Mouse (Mus musculus) forebrain, embryonic 14.5 days (tissue): ENCODE data around the gene Negr1. TPM values are rescaled to one million over a fixed set of nuclear protein-coding genes. Genes with fewer than 3 reads are reported as not detected.

Source experiments
- ATAC-seq: fragments of 200-750 bp; cut with Nextera tagmentation; 2 replicates; pipeline ENCODE4 v1.8.0; 2017; ENCODE audit warnings: mild to moderate bottlenecking, moderate library complexity
- DNase-seq: peaks from one replicate; pipeline ENCODE4 v3.0.0-alpha.2; 2015; ENCODE audit warnings: low spot score
- H3K27ac ChIP-seq: fragments of 300-500 bp; sonication (generic); 2 replicates; pipeline ENCODE4 v1.5.1; 2014; ENCODE audit warnings: low read depth, mild to moderate bottlenecking, control low read depth, low read length, moderate library complexity
- H3K27me3 ChIP-seq: fragments of 300-500 bp; sonication (generic); replicated peaks from 2 replicates; pipeline ENCODE4 v1.6.1; 2014; ENCODE audit warnings: low read length, control low read depth, mixed read lengths; ENCODE audit not compliant: control insufficient read depth, insufficient read depth
- H3K36me3 ChIP-seq: fragments of 300-500 bp; sonication (generic); 2 replicates; pipeline ENCODE4 v1.6.1; 2014; ENCODE audit warnings: low read length, control low read depth; ENCODE audit not compliant: control insufficient read depth, insufficient read depth
- H3K4me1 ChIP-seq: fragments of 300-500 bp; sonication (generic); 2 replicates; pipeline ENCODE4 v1.6.1; 2014; ENCODE audit warnings: antibody characterized with exemption, low read length, control low read depth; ENCODE audit not compliant: control insufficient read depth, insufficient read depth
- H3K4me2 ChIP-seq: fragments of 300-500 bp; sonication (generic); 2 replicates; pipeline ENCODE4 v1.6.1; 2014; ENCODE audit warnings: mild to moderate bottlenecking, control low read depth, low read length
- H3K4me3 ChIP-seq: fragments of 300-500 bp; sonication (generic); 2 replicates; pipeline ENCODE4 v1.5.1; 2014; ENCODE audit warnings: low read depth, low read length, control low read depth
- H3K9ac ChIP-seq: fragments of 300-500 bp; sonication (generic); 2 replicates; pipeline ENCODE4 v1.6.1; 2014; ENCODE audit warnings: mild to moderate bottlenecking, low read length, control low read depth, moderate library complexity
- H3K9me3 ChIP-seq: fragments of 300-500 bp; sonication (generic); replicated peaks from 2 replicates; pipeline ENCODE4 v1.6.1; 2016; ENCODE audit warnings: low read length, control low read depth, mixed read lengths; ENCODE audit not compliant: control insufficient read depth
- WGBS: fragments of 180-500 bp; shearing (Covaris S2); extraction: QIAGEN DNeasy Blood & Tissue Kit; methylation state at CpG from one replicate; pipeline ENCODE4 v1.1.7; 2014; 5-methylcytosine and 5-hydroxymethylcytosine counted together
- polyA plus RNA-seq: library from polyadenylated mRNA; unstranded; fragments of >200 nt; fragmentation: Nextera tagmentation; extraction: Ambion mirVana; gene quantifications from 2 replicates; pipeline ENCODE4 v1.2.1, GENCODE M21; 2014

Gene Negr1
- polyA plus RNA-seq, 1 experiment from 2014 or later: 28.3 TPM

DNA sequence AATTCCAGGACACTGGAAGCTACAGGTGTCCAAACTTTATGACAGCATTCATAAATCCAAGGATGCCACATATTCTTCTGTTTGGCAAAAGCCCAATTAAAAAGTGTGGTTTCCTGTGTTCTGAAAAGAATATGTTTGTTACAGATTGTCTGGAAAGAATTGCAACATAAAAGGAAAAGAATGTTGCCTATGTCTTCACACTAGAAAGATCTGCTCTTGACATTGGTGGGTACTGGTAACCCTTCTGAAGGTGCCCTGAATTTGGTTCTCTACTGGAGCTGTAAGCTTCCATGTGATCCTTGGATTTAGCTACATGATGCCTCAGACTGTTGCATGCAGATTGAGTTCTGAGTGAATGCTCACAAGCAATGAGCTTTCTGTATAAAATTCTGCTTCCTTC lies 718.1 kb downstream of the Negr1 start:
- DNase-seq: no peak
- Histone ChIP-seq H3K27ac (no peak overlapping the region), H3K27me3 (no peaks in the 10 kb centered on the region), H3K9ac (no peak overlapping the region), H3K4me3 (no peak overlapping the region), H3K36me3 (no peaks in the 10 kb centered on the region), H3K4me2 (no peak overlapping the region), H3K9me3 (no peaks in the 10 kb centered on the region), H3K4me1 (no peaks in the 10 kb centered on the region)
- ATAC-seq: no peak

GRCm38 (mm10) chr3:157281259-157281658 lies 719.7 kb downstream of the Negr1 start:
- Histone ChIP-seq H3K4me1 (no peaks in the 10 kb centered on the region), H3K27me3 (no peaks in the 10 kb centered on the region), H3K9me3 (no peaks in the 10 kb centered on the region), H3K4me3 (no peak overlapping the region), H3K4me2 (no peak overlapping the region), H3K27ac (no peak overlapping the region), H3K9ac (no peak overlapping the region), H3K36me3 (no peaks in the 10 kb centered on the region)
- DNase-seq (no peak), ATAC-seq (no peak)

DNA sequence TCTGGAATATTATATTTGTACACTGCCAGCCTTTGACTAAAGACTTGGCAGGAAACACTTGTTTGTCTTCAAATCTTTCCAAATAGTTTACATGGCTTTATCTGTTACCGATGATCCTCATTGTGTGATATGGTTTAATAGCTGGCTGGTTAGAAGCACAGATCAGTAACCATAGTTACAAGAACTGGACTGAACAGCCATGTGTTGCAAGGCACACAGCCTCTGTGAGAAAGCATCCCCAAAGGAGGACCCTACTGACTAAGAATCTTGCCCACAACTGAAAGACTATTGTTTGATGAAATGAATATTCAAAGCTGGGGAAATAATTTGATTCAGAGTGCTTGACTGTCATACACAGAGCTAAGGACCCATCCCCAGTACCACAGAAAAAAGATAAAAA lies 729.7 kb downstream of the Negr1 start:
- ATAC-seq (peak; percentile 50; the same call in 1 of the 2 replicates), DNase-seq (peak; percentile 10)
- Histone ChIP-seq H3K27ac (no peak overlapping the region), H3K4me3 (no peak overlapping the region), H3K9ac (no peak overlapping the region), H3K36me3 (no peaks in the 10 kb centered on the region), H3K27me3 (no peaks in the 10 kb centered on the region), H3K9me3 (no peaks in the 10 kb centered on the region), H3K4me1 (no peaks in the 10 kb centered on the region), H3K4me2 (no peak overlapping the region)
- 44% methylated on average over 1 of the region's 1 CpGs for WGBS

DNA sequence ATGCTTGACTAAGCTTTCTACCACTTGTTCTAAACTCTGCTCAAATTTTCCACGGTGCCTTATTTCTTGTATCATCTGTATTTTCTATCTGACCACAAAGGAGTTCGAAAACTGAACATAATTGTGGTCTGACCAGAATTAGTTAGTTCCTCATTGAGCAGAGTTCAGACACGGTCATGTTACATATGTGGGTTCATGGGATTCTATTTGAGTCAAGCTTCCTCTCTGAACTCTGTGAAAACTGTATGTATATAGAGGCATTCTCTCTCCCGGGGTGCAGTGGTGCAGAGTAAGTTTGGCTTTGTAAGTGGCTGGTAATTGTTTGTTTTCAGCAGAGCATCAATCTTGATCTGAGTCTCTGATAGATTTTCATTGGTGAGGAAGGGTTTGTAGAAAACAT lies 735.6 kb downstream of the Negr1 start:
- Histone ChIP-seq H3K36me3 (no peaks in the 10 kb centered on the region), H3K4me1 (no peaks in the 10 kb centered on the region), H3K4me3 (no peak overlapping the region), H3K9me3 (no peaks in the 10 kb centered on the region), H3K4me2 (no peak overlapping the region), H3K27me3 (no peaks in the 10 kb centered on the region), H3K27ac (no peak overlapping the region), H3K9ac (no peak overlapping the region)
- WGBS: 44% methylated on average over 4 of the region's 4 CpGs
- no peak for DNase-seq
- no peak for ATAC-seq

GRCm38 (mm10) chr3:157303430-157304116 lies 742.0 kb downstream of the Negr1 start:
- Histone ChIP-seq H3K4me1 (no peaks in the 10 kb centered on the region), H3K36me3 (no peaks in the 10 kb centered on the region), H3K27me3 (no peaks in the 10 kb centered on the region), H3K9ac (no peak overlapping the region), H3K27ac (no peak overlapping the region), H3K9me3 (no peaks in the 10 kb centered on the region), H3K4me3 (no peak overlapping the region), H3K4me2 (no peak overlapping the region)
- no peak for DNase-seq
- 77% methylated on average over 4 of the region's 4 CpGs for WGBS
- ATAC-seq: no peak

- H3K9me3 ChIP-seq: no peaks in the 10 kb centered on the region
- H3K27me3 ChIP-seq: no peaks in the 10 kb centered on the region
- no peaks in the 10 kb centered on the region for H3K36me3 ChIP-seq
- peak; percentile 78 for ATAC-seq
- peak overlapping the region; percentile 36; the same call in 1 of the 2 replicates for H3K27ac ChIP-seq
- WGBS: 3% methylated on average over 1 of the region's 1 CpGs
- no peak overlapping the region for H3K4me3 ChIP-seq
- peak; percentile 68 for DNase-seq
- H3K4me2 ChIP-seq: no peak overlapping the region
- H3K4me1 ChIP-seq: peaks cover 13% of the 10 kb centered on the region
- no peak overlapping the region for H3K9ac ChIP-seq
Measured at GRCm38 (mm10) chr3:157321081-157321573, 759.5 kb downstream of the Negr1 start.

DNA sequence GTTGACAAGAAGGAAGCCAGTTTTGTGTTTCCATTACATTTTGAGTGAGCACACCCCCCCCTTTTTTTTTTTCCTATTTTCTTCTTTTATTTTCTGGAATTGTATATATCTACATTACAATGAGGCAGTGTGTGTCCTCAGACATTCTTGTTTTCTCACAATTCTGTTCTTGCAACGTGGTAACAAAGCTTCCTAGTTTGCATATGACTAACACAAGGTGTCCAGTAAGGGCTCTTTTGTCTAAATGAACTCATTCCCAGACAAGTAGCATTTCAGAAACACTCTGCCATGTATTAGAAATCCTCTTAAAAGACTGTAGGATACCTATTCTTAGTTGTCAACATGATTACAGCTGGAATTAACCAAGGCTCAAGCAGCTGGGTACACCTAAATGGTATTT lies 760.2 kb downstream of the Negr1 start:
- Histone ChIP-seq H3K4me3 (no peak overlapping the region), H3K36me3 (no peaks in the 10 kb centered on the region), H3K9ac (no peak overlapping the region), H3K4me2 (no peak overlapping the region), H3K4me1 (peaks cover 13% of the 10 kb centered on the region), H3K27ac (no peak overlapping the region), H3K9me3 (no peaks in the 10 kb centered on the region), H3K27me3 (no peaks in the 10 kb centered on the region)
- ATAC-seq (peak; percentile 36), DNase-seq (peak; percentile 14)
- 7% methylated on average over 1 of the region's 1 CpGs for WGBS

- Histone ChIP-seq H3K27ac (no peak overlapping the region), H3K27me3 (no peaks in the 10 kb centered on the region), H3K4me3 (no peak overlapping the region), H3K4me1 (no peaks in the 10 kb centered on the region), H3K36me3 (no peaks in the 10 kb centered on the region), H3K9me3 (no peaks in the 10 kb centered on the region), H3K4me2 (no peak overlapping the region), H3K9ac (no peak overlapping the region)
- WGBS: 80% methylated on average over 1 of the region's 1 CpGs
- no peak for DNase-seq
- ATAC-seq: no peak
Measured at GRCm38 (mm10) chr3:157334169-157334568, 772.6 kb downstream of the Negr1 start.

GRCm38 (mm10) chr3:157349480-157349879 lies 787.9 kb downstream of the Negr1 start:
- DNase-seq (no peak), ATAC-seq (no peak)
- 4% methylated on average over 2 of the region's 2 CpGs for WGBS
- Histone ChIP-seq H3K27me3 (no peaks in the 10 kb centered on the region), H3K4me1 (0 out of 2 replicates have a peak, but pooled peaks cover 4% of the 10 kb centered on the region), H3K27ac (no peak overlapping the region), H3K36me3 (no peaks in the 10 kb centered on the region), H3K4me3 (no peak overlapping the region), H3K9me3 (no peaks in the 10 kb centered on the region), H3K9ac (no peak overlapping the region), H3K4me2 (no peak overlapping the region)
